Mouse (Mus musculus): ENCODE data around the gene Six5.

The Six5 gene

GRCm38 (mm10) chr7:19147497-19148045, 53.2 kb downstream of the Six5 start:
- no peak for DNase-seq (ENCODE audit: low spot score in 2 of 2)

Measured in frontal cortex, postnatal 10 days (tissue).